Mouse (Mus musculus): Measurements from ENCODE around the gene Ccdc186. TPM values are rescaled to one million over a fixed set of nuclear protein-coding genes. Genes with fewer than 3 reads are reported as not detected.
A peak's percentile ranks its signal among the peaks of the same experiment; 100 is the strongest.

Ccdc186 gene
- polyA plus RNA-seq, 1 experiment from 2014 or later: 5.2 TPM

GRCm38 (mm10) chr19:56828305-56828704 is 6.3 kb upstream of the Ccdc186 start:
- no peak overlapping the region for H3K4me3 ChIP-seq (ENCODE audit: low read depth, low read length)
- no peaks in the 10 kb centered on the region; the same call in 1 of the 2 replicates for H3K4me1 ChIP-seq (ENCODE audit: control insufficient read depth, low read depth, low read length)
- 73% methylated on average over 11 of the region's 11 CpGs for WGBS (ENCODE audit: insufficient replicate concordance)
- peaks cover 9% of the 10 kb centered on the region; the same call in 1 of the 2 replicates for H3K27me3 ChIP-seq (ENCODE audit: control insufficient read depth, insufficient read depth, low read depth, low read length)
- no peak overlapping the region for H3K27ac ChIP-seq (ENCODE audit: low read length)
- H3K36me3 ChIP-seq (ENCODE audit: control insufficient read depth, insufficient read depth): no peaks in the 10 kb centered on the region
- ATAC-seq (ENCODE audit: low read depth): no peak
- no peak overlapping the region for H3K4me2 ChIP-seq (ENCODE audit: low read depth, low read length)
- no peak overlapping the region for H3K9ac ChIP-seq (ENCODE audit: low read depth, low read length)
- H3K9me3 ChIP-seq (replicated peaks; ENCODE audit: control insufficient read depth, low read length): no peaks in the 10 kb centered on the region

GRCm38 (mm10) chr19:56826047-56826631 is 4.1 kb upstream of the Ccdc186 start, which contains the start of gene Tdrd1:
Gene Tdrd1, plus strand, starts transcription at chr19:56826209.
- Histone ChIP-seq H3K9ac (ENCODE audit: low read depth, low read length) (no peak within 1 kb of the TSS), H3K27me3 (ENCODE audit: control insufficient read depth, insufficient read depth, low read depth, low read length) (peaks cover 10% of the 10 kb centered on the region; the same call in 1 of the 2 replicates), H3K4me1 (ENCODE audit: control insufficient read depth, low read depth, low read length) (peaks cover 7% of the 10 kb centered on the region), H3K36me3 (ENCODE audit: control insufficient read depth, insufficient read depth) (no peaks in the 10 kb centered on the region), H3K9me3 (replicated peaks; ENCODE audit: control insufficient read depth, low read length) (no peaks in the 10 kb centered on the region), H3K27ac (ENCODE audit: low read length) (no peak within 1 kb of the TSS), H3K4me3 (ENCODE audit: low read depth, low read length) (0 out of 2 replicates have a peak within 1 kb of the TSS, but pooled peaks have one; percentile 4), H3K4me2 (ENCODE audit: low read depth, low read length) (no peak within 1 kb of the TSS)
- no peak for ATAC-seq (ENCODE audit: low read depth)
- 49% methylated on average over 44 of the region's 44 CpGs for WGBS (ENCODE audit: insufficient replicate concordance)

GRCm38 (mm10) chr19:56822448-56822836 is 452 bp upstream of the Ccdc186 start:
- Histone ChIP-seq H3K4me2 (ENCODE audit: low read depth, low read length) (peak overlapping the region; percentile 83), H3K4me3 (ENCODE audit: low read depth, low read length) (peak overlapping the region; percentile 99), H3K27me3 (ENCODE audit: control insufficient read depth, insufficient read depth, low read depth, low read length) (peaks cover 10% of the 10 kb centered on the region; the same call in 1 of the 2 replicates), H3K9me3 (replicated peaks; ENCODE audit: control insufficient read depth, low read length) (no peaks in the 10 kb centered on the region), H3K36me3 (ENCODE audit: control insufficient read depth, insufficient read depth) (no peaks in the 10 kb centered on the region), H3K27ac (ENCODE audit: low read length) (no peak overlapping the region), H3K9ac (ENCODE audit: low read depth, low read length) (peak overlapping the region; percentile 44; the same call in 1 of the 2 replicates), H3K4me1 (ENCODE audit: control insufficient read depth, low read depth, low read length) (peaks cover 20% of the 10 kb centered on the region)
- 0 out of 2 replicates have a peak, but pooled peaks have one; percentile 1 for ATAC-seq (ENCODE audit: low read depth)
- WGBS (ENCODE audit: insufficient replicate concordance): 18% methylated on average over 10 of the region's 10 CpGs

- Histone ChIP-seq H3K27ac (ENCODE audit: low read length) (peak overlapping the region; percentile 87), H3K9ac (ENCODE audit: low read depth, low read length) (peak overlapping the region; percentile 96), H3K27me3 (ENCODE audit: control insufficient read depth, insufficient read depth, low read depth, low read length) (peaks cover 8% of the 10 kb centered on the region; the same call in 1 of the 2 replicates), H3K36me3 (ENCODE audit: control insufficient read depth, insufficient read depth) (no peaks in the 10 kb centered on the region), H3K4me3 (ENCODE audit: low read depth, low read length) (peak overlapping the region; percentile 99), H3K9me3 (replicated peaks; ENCODE audit: control insufficient read depth, low read length) (no peaks in the 10 kb centered on the region), H3K4me1 (ENCODE audit: control insufficient read depth, low read depth, low read length) (peaks cover 20% of the 10 kb centered on the region), H3K4me2 (ENCODE audit: low read depth, low read length) (peak overlapping the region; percentile 86)
- ATAC-seq (ENCODE audit: low read depth): no peak
- 13% methylated on average over 22 of the region's 22 CpGs for WGBS (ENCODE audit: insufficient replicate concordance)
Observed at GRCm38 (mm10) chr19:56821040-56821797, 771 bp downstream of the Ccdc186 start.

GRCm38 (mm10) chr19:56817851-56818526 is 4.0 kb downstream of the Ccdc186 start:
- peaks cover 20% of the 10 kb centered on the region for H3K4me1 ChIP-seq (ENCODE audit: control insufficient read depth, low read depth, low read length)
- no peaks in the 10 kb centered on the region for H3K9me3 ChIP-seq (replicated peaks; ENCODE audit: control insufficient read depth, low read length)
- no peak overlapping the region for H3K27ac ChIP-seq (ENCODE audit: low read length)
- H3K36me3 ChIP-seq (ENCODE audit: control insufficient read depth, insufficient read depth): no peaks in the 10 kb centered on the region
- no peak for ATAC-seq (ENCODE audit: low read depth)
- no peak overlapping the region for H3K9ac ChIP-seq (ENCODE audit: low read depth, low read length)
- no peaks in the 10 kb centered on the region for H3K27me3 ChIP-seq (ENCODE audit: control insufficient read depth, insufficient read depth, low read depth, low read length)
- no peak overlapping the region for H3K4me2 ChIP-seq (ENCODE audit: low read depth, low read length)
- 64% methylated on average over 14 of the region's 14 CpGs for WGBS (ENCODE audit: insufficient replicate concordance)
- no peak overlapping the region for H3K4me3 ChIP-seq (ENCODE audit: low read depth, low read length)

GRCm38 (mm10) chr19:56813360-56813759 is 8.6 kb downstream of the Ccdc186 start:
- WGBS (ENCODE audit: insufficient replicate concordance): 76% methylated on average over 4 of the region's 4 CpGs
- no peak for ATAC-seq (ENCODE audit: low read depth)
- no peak overlapping the region for H3K9ac ChIP-seq (ENCODE audit: low read depth, low read length)
- H3K36me3 ChIP-seq (ENCODE audit: control insufficient read depth, insufficient read depth): peaks cover 2% of the 10 kb centered on the region; the same call in 1 of the 2 replicates
- H3K27me3 ChIP-seq (ENCODE audit: control insufficient read depth, insufficient read depth, low read depth, low read length): no peaks in the 10 kb centered on the region
- H3K9me3 ChIP-seq (replicated peaks; ENCODE audit: control insufficient read depth, low read length): no peaks in the 10 kb centered on the region
- no peak overlapping the region for H3K27ac ChIP-seq (ENCODE audit: low read length)
- no peak overlapping the region for H3K4me2 ChIP-seq (ENCODE audit: low read depth, low read length)
- peaks cover 9% of the 10 kb centered on the region for H3K4me1 ChIP-seq (ENCODE audit: control insufficient read depth, low read depth, low read length)
- H3K4me3 ChIP-seq (ENCODE audit: low read depth, low read length): no peak overlapping the region

GRCm38 (mm10) chr19:56811590-56811989 is 10.4 kb downstream of the Ccdc186 start:
- H3K36me3 ChIP-seq (ENCODE audit: control insufficient read depth, insufficient read depth): peaks cover 11% of the 10 kb centered on the region
- no peak overlapping the region for H3K4me3 ChIP-seq (ENCODE audit: low read depth, low read length)
- no peaks in the 10 kb centered on the region for H3K27me3 ChIP-seq (ENCODE audit: control insufficient read depth, insufficient read depth, low read depth, low read length)
- ATAC-seq (ENCODE audit: low read depth): peak; percentile 87
- WGBS (ENCODE audit: insufficient replicate concordance): 7% methylated on average over 9 of the region's 9 CpGs
- no peak overlapping the region for H3K9ac ChIP-seq (ENCODE audit: low read depth, low read length)
- H3K27ac ChIP-seq (ENCODE audit: low read length): 0 out of 2 replicates have a peak overlapping the region, but pooled peaks have one; percentile 9
- peaks cover 3% of the 10 kb centered on the region for H3K4me1 ChIP-seq (ENCODE audit: control insufficient read depth, low read depth, low read length)
- no peak overlapping the region for H3K4me2 ChIP-seq (ENCODE audit: low read depth, low read length)
- H3K9me3 ChIP-seq (replicated peaks; ENCODE audit: control insufficient read depth, low read length): no peaks in the 10 kb centered on the region

GRCm38 (mm10) chr19:56810641-56811146 is 11.3 kb downstream of the Ccdc186 start:
- H3K4me3 ChIP-seq (ENCODE audit: low read depth, low read length): no peak overlapping the region
- no peak overlapping the region for H3K9ac ChIP-seq (ENCODE audit: low read depth, low read length)
- H3K27ac ChIP-seq (ENCODE audit: low read length): no peak overlapping the region
- H3K27me3 ChIP-seq (ENCODE audit: control insufficient read depth, insufficient read depth, low read depth, low read length): no peaks in the 10 kb centered on the region
- peaks cover 3% of the 10 kb centered on the region for H3K4me1 ChIP-seq (ENCODE audit: control insufficient read depth, low read depth, low read length)
- H3K4me2 ChIP-seq (ENCODE audit: low read depth, low read length): no peak overlapping the region
- no peak for ATAC-seq (ENCODE audit: low read depth)
- no peaks in the 10 kb centered on the region for H3K9me3 ChIP-seq (replicated peaks; ENCODE audit: control insufficient read depth, low read length)
- peaks cover 11% of the 10 kb centered on the region for H3K36me3 ChIP-seq (ENCODE audit: control insufficient read depth, insufficient read depth)
